Mouse (Mus musculus) CD8-positive naive resting alpha-beta T cell, adult 2 months (primary cell): ENCODE measurements around the gene Nfx1.
A peak's percentile ranks its signal among the peaks of the same experiment; 100 is the strongest.

Experiments used
- DNase-seq, 2 experiments: peaks; one replicate each; pipeline ENCODE4 v3.0.0; 2022; ENCODE audit warnings: low read depth in 2 of 2, low spot score in 2 of 2

Gene Nfx1

DNA sequence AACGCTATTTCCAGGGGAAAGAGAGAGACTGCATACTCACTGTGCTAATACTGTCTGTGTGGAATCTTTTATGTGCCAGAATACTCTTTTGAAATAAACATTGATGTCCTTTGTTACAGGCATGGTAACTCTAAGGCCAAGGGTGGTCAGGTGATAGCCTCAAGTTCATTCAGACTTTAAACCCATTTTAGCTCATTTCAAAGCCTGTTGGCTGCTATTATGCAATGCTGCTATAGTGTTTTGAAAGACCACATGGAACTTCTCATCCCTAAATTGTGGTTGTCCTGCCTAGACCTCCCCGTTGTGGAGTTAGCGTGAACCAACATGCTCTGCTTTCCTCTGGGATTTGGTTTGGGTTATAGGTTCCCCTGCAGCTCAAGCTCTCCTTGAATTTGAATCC lies 5.0 kb downstream of the Nfx1 start:
- DNase-seq: no peak

DNA sequence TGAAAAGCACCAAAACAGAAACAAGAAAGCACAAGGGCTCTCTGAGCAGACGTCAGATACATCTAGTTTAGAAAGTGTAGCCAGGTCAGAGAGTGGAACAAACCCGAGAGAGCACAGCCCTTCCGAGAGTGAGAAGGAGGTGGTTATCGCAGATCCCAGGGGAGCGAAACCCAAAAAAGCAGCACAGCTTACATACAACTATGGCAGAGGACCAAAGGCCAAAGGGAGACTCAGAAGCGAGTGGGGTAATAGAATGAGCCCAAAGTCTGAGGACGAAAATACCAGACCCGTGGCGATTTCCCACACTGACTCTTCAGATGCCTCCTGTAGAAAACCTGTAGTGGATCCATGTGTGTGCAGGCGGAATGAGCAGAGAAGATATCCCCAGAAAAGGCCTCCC lies 5.9 kb downstream of the Nfx1 start:
- DNase-seq: no peak

GRCm38 (mm10) chr4:40979430-40979829 lies 8.7 kb downstream of the Nfx1 start:
- no peak for DNase-seq

DNA sequence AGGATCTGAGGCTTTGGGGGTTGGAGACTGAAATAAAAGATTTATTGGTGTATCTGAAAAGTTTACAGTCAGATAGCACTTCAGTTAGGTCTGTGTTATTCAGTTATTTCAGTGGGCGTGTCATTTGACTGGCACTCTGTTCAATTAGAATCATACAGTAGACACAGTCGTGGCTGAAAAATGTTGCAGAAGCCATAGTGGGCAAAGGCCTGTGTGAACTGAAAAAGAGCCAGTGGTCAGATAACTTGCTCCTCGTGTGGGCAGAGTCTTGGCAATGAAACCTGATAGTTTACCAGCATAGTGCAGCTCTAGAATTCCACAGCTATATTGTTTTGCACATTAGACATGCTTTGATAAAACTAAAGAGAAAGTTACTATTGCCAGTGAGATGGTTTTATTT lies 11.8 kb downstream of the Nfx1 start:
- no peak for DNase-seq

DNA sequence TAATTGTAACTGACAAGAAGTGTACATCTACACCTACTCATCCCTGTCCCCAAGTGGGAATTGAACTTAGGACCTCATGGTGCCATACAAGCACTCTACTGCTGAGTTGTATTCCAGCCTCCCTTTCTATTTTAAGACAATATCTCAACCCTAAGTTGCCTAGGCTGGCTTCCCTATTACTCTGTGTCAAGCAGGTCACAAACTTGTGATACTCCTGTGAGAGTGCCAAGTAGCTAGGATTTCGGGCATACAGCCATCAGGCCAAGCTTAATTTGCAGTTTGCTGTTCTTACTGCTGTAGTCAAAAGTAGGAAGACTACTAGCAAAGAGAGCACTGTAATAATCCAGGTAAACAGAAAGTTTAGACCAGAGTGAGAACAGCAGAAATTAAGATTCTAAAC lies 13.0 kb downstream of the Nfx1 start:
- DNase-seq: no peak

DNA sequence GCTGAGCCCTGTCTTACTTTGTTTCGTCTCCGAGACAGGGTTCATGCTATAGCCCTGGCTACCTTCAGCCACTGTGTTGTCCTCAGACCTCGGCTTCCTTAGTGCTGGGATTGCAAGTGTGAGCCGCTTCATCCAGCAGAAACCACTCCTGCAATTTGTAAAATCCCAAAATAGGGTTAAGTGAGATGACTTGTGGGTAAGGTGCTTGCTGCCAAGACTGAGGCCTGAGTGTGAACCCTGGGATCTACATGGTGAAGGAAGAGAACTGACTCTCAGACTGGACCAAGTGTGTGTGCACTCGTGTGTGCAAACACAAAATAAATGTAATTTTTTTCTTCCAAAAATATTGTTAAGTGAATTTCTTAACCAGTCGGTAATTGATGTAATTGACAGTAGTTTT lies 18.9 kb downstream of the Nfx1 start:
- no peak for DNase-seq

- no peak for DNase-seq
Observed at GRCm38 (mm10) chr4:40996302-40996701, 25.6 kb downstream of the Nfx1 start.

- no peak for DNase-seq
Observed at GRCm38 (mm10) chr4:40997916-40998315, 27.2 kb downstream of the Nfx1 start.

- no peak for DNase-seq
Observed at GRCm38 (mm10) chr4:41000271-41000670, 29.6 kb downstream of the Nfx1 start.

- no peak for DNase-seq
Observed at GRCm38 (mm10) chr4:41000842-41001639, 30.3 kb downstream of the Nfx1 start.

- no peak for DNase-seq
Observed at GRCm38 (mm10) chr4:41013351-41013750, 42.6 kb downstream of the Nfx1 start.

DNA sequence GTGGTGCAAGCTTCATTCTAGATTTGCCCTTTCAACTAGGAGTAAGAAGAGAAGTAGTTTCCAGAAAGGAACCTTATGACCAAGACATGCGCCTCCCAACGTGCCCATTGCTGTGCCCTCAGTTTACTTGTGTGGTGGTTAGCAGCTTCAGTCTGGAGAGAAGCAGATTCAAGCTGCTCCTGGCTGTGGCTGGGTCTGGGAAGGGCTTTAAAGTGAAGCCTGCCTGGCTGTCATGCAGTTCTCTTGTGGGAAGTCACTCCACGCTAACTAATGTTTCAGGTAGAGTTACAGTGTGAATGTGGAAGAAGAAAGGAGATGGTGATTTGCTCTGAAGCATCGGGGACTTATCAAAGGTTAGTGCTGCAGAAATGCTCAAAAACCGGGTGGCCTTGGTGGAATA lies 45.1 kb downstream of the Nfx1 start:
- DNase-seq: no peak

DNA sequence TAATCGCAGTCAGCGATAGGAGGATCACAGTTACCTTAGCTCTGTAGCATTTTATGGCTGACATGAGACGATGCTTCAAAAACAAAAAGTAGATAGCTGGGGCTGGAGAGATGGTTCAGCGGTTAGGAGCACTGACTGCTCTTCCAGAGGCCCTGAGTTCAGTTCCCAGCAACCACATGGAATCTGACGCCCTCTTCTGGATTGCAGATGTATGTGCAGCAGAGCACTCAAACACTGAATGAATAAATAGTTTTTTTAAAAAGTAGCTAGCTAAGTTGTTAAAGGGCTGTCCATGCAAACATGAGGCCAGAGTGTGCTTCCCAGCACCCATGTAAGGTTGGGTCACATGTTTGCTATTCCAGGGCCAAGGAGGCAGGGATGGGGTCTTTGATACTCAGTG lies 50.4 kb downstream of the Nfx1 start:
- no peak for DNase-seq

DNA sequence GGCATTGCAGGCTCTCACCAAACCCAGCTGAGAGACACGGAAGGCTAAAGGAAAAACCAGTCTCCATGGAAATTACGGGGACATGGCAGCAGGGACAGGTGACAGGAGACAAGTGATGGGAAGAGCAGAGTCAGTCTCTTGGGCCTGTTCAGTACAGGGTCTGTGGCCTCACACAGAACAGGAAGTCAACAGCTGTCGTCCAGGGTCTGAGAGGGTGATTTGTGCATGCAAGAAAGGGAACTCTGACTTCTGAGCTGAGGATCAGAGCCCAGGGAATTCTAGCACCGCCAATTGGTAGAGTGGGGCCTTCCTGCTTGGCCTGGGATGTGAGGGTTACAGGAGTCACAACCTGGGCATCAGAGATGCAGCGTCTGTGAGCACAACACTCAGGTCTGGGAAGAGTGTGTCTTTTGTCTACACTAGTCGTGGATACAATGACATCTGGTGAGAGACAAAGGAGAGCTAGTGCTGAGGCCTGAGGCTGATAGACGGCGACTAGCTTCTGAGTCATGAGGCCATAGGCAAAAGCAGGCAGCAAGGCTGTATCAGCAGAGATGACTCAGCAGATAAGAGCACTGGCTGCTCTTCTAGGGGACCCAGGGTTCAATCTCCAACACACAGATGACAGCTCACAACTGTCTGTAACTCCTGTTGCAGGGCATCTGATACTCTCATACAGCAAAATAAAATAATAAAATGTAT lies 55.5 kb downstream of the Nfx1 start:
- DNase-seq: no peak

DNA sequence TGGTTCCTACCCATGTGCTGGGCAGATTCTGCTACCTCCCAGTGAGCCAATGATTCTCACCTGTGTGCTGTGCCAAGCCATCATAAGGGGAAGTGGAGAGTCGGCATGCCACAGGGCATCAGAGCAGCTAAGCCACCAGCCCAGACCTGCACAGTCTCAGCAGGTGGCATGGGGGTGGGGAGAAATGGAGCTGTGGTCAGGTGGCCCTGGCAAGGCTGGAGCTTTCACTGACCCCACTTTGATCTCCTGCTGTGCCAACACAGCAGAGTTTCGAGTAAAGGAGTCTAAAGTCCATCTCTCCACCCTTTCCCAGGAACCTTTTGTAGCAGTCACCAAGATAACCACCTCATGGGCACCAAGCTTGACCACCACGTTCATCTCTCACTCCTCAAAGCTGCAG lies 57.2 kb downstream of the Nfx1 start:
- DNase-seq: no peak

- DNase-seq: peak in 1 of 2 experiments; percentile 2
Observed at GRCm38 (mm10) chr4:41028272-41028671, 57.6 kb downstream of the Nfx1 start.

DNA sequence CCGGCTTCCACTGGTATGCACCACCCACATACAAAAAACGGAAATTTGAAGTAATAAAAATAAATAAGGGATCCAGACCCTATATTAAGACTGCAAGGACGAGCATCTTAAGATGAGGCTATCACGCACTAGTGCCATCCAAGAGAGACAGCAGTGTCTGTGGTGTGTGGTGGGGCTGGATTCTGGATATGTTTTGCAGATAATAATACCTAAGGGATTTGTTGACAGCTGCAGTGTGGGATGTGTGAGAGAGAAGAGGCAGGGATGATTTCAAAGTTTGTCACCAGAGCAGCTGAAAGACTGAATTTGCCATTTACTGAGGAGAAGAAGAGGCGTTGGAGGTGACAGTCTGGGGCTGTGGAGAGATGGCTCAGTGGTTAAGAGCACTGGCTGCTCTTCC lies 58.7 kb downstream of the Nfx1 start:
- DNase-seq: no peak

DNA sequence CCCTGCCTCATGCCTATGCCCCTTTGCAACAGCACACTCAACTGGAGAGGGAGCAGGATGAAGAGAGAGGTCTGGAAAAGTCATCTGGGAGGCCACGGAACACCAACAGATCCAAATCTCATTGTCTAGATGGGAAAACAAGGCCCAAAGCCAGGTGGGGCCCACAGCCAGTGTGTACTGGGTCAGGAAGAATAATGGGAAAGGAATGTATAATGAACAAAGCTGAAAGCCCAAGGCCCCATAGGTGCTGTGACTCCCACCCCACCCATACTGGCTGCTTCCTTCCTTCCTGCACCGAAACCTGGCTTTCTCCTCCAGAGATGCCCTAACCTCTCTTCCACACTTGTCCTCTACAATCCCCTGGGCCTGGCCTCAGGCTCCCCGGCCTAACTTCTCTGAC lies 60.5 kb downstream of the Nfx1 start:
- DNase-seq: no peak

DNA sequence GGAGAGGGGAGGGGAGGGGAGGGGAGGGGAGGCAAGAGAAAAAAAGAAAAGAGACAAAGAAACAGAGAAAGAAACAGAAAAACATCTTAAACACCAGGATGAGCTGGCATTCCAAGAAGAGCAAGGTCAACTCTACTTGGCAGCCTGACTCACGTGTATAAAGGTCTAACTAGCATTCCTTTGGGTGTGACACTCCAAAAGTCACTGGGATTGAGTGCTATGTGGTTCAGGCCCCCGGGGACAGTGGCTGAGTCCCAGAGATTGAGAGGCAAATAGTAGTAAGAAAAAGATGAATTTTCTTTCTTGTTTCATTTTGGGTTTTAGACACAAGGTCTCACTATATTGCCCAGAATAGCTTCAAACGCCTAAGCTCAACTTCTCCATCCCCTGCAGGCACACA lies 67.2 kb downstream of the Nfx1 start:
- DNase-seq: no peak

DNA sequence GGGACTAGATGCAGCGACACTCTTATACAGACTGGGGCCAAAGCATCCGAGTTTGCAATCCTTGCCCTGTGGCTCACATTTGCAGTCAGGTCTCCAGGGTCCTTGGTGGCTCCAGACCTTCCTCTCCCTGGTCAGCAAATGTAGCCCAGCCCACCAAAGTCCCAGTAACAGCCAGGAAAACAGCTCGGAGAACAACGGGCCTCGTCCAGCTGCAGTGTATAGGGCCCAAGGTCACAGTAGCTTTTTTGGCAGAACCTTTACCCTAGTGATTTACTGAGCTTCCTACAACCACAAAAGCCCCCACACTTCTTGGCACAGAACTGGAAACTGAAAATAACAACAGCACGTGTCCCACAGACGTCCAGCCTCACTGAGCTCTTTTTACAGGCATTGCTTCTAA lies 70.3 kb downstream of the Nfx1 start:
- no peak for DNase-seq

GRCm38 (mm10) chr4:41042880-41043279 lies 72.2 kb downstream of the Nfx1 start:
- DNase-seq: no peak

DNA sequence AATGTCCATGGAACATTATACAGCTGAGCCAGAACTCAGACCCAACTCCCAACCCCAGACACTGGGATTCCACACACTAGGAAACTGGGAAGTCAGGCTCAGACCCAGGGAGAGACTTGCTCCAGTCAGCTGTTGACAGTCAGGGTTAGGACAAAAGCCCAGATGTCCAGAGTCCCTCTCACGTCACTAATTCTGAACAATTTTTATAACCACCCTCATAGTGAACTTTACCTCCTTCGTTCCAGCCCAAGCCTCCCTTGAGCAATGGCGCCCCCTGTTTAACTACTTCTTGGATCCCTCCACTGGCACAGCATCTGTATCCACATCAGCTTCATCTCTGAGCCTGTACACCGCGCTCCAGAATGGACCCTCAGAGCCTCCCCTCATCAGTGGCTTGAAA lies 73.3 kb downstream of the Nfx1 start:
- no peak for DNase-seq

GRCm38 (mm10) chr4:41045288-41045687 lies 74.6 kb downstream of the Nfx1 start:
- no peak for DNase-seq
